Mouse (Mus musculus) kidney, adult 2 months (tissue): ENCODE results near the gene Cldn11. TPM values are rescaled to one million over a fixed set of nuclear protein-coding genes. Genes with fewer than 3 reads are reported as not detected.
"Not testable (repeated sequence)": the region's sequence is repeated elsewhere in the genome, so short reads cannot be mapped to it uniquely, and the experiment has no call there.

Experiments
- DNase-seq: peaks from one replicate; pipeline ENCODE4 v3.0.0; 2021
- H3K27ac ChIP-seq: fragments of 200-500 bp; 2 replicates; pipeline ENCODE4 v1.5.1; 2012; ENCODE audit warnings: low read depth, low read length, control low read depth, inconsistent platforms; ENCODE audit not compliant: insufficient read depth
- H3K27me3 ChIP-seq: fragments of 200-500 bp; replicated peaks from 2 replicates; pipeline ENCODE4 v1.6.1; 2012; ENCODE audit warnings: mild to moderate bottlenecking, moderate library complexity, low read length, inconsistent platforms; ENCODE audit not compliant: control insufficient read depth, insufficient read depth
- H3K36me3 ChIP-seq: fragments of 200-500 bp; 2 replicates; pipeline ENCODE4 v1.6.1; 2012; ENCODE audit warnings: mild to moderate bottlenecking, moderate library complexity, low read length, inconsistent platforms; ENCODE audit not compliant: control insufficient read depth, insufficient read depth
- H3K4me1 ChIP-seq: fragments of 200-500 bp; 2 replicates; pipeline ENCODE4 v1.6.1; 2011; ENCODE audit warnings: low read length; ENCODE audit not compliant: control insufficient read depth, insufficient read depth
- H3K4me3 ChIP-seq: fragments of 200-500 bp; 2 replicates; pipeline ENCODE4 v1.5.1; 2011; ENCODE audit warnings: mild to moderate bottlenecking, low read depth, low read length, control low read depth; ENCODE audit not compliant: insufficient read depth
- CTCF ChIP-seq: fragments of 200-500 bp; conservative IDR thresholded peaks from 2 replicates; pipeline ENCODE4 v1.5.1; 2011; ENCODE audit warnings: low read depth, mild to moderate bottlenecking, control low read depth, low read length, moderate library complexity, mixed read lengths; ENCODE audit not compliant: insufficient read depth, insufficient read length
- POLR2A ChIP-seq: fragments of 200-500 bp; IDR thresholded peaks from one replicate; pipeline ENCODE4 v1.6.1; 2011; ENCODE audit warnings: low read depth, low read length, control low read depth
- WGBS: fragments of 180-500 bp; shearing (Covaris S2); methylation state at CpG from one replicate; pipeline ENCODE4 v1.1.7; 2018; 5-methylcytosine and 5-hydroxymethylcytosine counted together
- polyA plus RNA-seq: library from polyadenylated mRNA; depleted of rRNA; stranded (reverse); fragments of >200 nt; gene quantifications from 2 replicates; pipeline ENCODE4 v1.2.3, GENCODE M21; 2012

Cldn11 gene
- polyA plus RNA-seq, 1 experiment = 2.8 TPM

- TF ChIP-seq POLR2A (no peak), CTCF (peak; percentile 70)
- H3K27me3 ChIP-seq = no peaks in the 10 kb centered on the region
- WGBS = 52% methylated on average over 13 of the region's 13 CpGs
- peak; percentile 83 for DNase-seq
- H3K4me1 ChIP-seq = no peaks in the 10 kb centered on the region
- H3K4me3 ChIP-seq = no peak overlapping the region
- no peaks in the 10 kb centered on the region for H3K36me3 ChIP-seq
- no peak overlapping the region for H3K27ac ChIP-seq
Measured at GRCm38 (mm10) chr3:31138454-31139424, 11.0 kb upstream of the Cldn11 start.

GRCm38 (mm10) chr3:31141621-31142020, 8.1 kb upstream of the Cldn11 start:
- H3K27me3 ChIP-seq = no peaks in the 10 kb centered on the region
- TF ChIP-seq POLR2A = no peak
- TF ChIP-seq CTCF = no peak
- H3K4me1 ChIP-seq = no peaks in the 10 kb centered on the region; the same call in 1 of the 2 replicates
- DNase-seq = no peak
- no peak overlapping the region for H3K4me3 ChIP-seq
- WGBS = 76% methylated on average over 4 of the region's 4 CpGs
- H3K27ac ChIP-seq = no peak overlapping the region
- H3K36me3 ChIP-seq = no peaks in the 10 kb centered on the region

GRCm38 (mm10) chr3:31145222-31145621, 4.5 kb upstream of the Cldn11 start:
- H3K36me3 ChIP-seq, H3K27me3 ChIP-seq, H3K4me3 ChIP-seq, H3K27ac ChIP-seq, H3K4me1 ChIP-seq, DNase-seq: not testable (repeated sequence)
- 78% methylated on average over 11 of the region's 11 CpGs for WGBS

- WGBS = 13% methylated on average over 14 of the region's 14 CpGs
- Histone ChIP-seq H3K27me3 (no peaks in the 10 kb centered on the region), H3K4me1 (no peaks in the 10 kb centered on the region; the same call in 1 of the 2 replicates), H3K27ac (no peak overlapping the region), H3K36me3 (no peaks in the 10 kb centered on the region), H3K4me3 (no peak overlapping the region)
- TF ChIP-seq CTCF (peak; percentile 99), POLR2A (no peak)
- peak; percentile 84 for DNase-seq
Measured at GRCm38 (mm10) chr3:31145641-31146290, 4.0 kb upstream of the Cldn11 start.

- no peaks in the 10 kb centered on the region for H3K36me3 ChIP-seq
- WGBS = 87% methylated on average over 7 of the region's 7 CpGs
Measured at GRCm38 (mm10) chr3:31148595-31148994, 1.1 kb upstream of the Cldn11 start.

GRCm38 (mm10) chr3:31152108-31152507, 2.4 kb downstream of the Cldn11 start:
- H3K36me3 ChIP-seq = no peaks in the 10 kb centered on the region
- WGBS = 24% methylated on average over 6 of the region's 6 CpGs
- H3K27me3 ChIP-seq = no peaks in the 10 kb centered on the region
- no peaks in the 10 kb centered on the region for H3K4me1 ChIP-seq
- no peak overlapping the region for H3K4me3 ChIP-seq
- no peak for DNase-seq
- H3K27ac ChIP-seq = no peak overlapping the region
- TF ChIP-seq POLR2A (no peak), CTCF (no peak)

More at GRCm38 (mm10) chr3:31148595-31148994, 1.1 kb upstream of the Cldn11 start:
- Histone ChIP-seq H3K27ac (no peak overlapping the region), H3K4me3 (no peak overlapping the region), H3K4me1 (no peaks in the 10 kb centered on the region; the same call in 1 of the 2 replicates), H3K27me3 (no peaks in the 10 kb centered on the region)
- TF ChIP-seq POLR2A (no peak), CTCF (no peak)
- DNase-seq = no peak

GRCm38 (mm10) chr3:31156126-31156525, 6.4 kb downstream of the Cldn11 start:
- DNase-seq = no peak
- Histone ChIP-seq H3K27me3 (no peaks in the 10 kb centered on the region), H3K36me3 (no peaks in the 10 kb centered on the region), H3K4me1 (no peaks in the 10 kb centered on the region), H3K27ac (no peak overlapping the region), H3K4me3 (no peak overlapping the region)
- 56% methylated on average over 3 of the region's 3 CpGs for WGBS
- no peak for TF ChIP-seq CTCF
- no peak for TF ChIP-seq POLR2A
